Mouse (Mus musculus) E14TG2a.4 (cell line): ENCODE results near the gene Mrtfa.

Experiments
- H3K27me3 ChIP-seq: 2 replicates; pipeline ENCODE4 v1.6.1; 2014; ENCODE audit warnings: low read length, control low read depth; ENCODE audit not compliant: insufficient read depth
- H3K36me3 ChIP-seq: 2 replicates; pipeline ENCODE4 v1.6.1; 2014; ENCODE audit warnings: low read length, control low read depth; ENCODE audit not compliant: insufficient read depth
- H3K4me1 ChIP-seq: replicated peaks from 2 replicates; pipeline ENCODE4 v1.6.1; 2014; ENCODE audit warnings: low read depth, low read length, control low read depth
- H3K4me3 ChIP-seq: replicated peaks from 2 replicates; pipeline ENCODE4 v1.5.1; 2014; ENCODE audit warnings: mild to moderate bottlenecking, low read length
- H3K9me3 ChIP-seq: 2 replicates; pipeline ENCODE4 v1.6.1; 2014; ENCODE audit warnings: low read length, control low read depth
- CTCF ChIP-seq: conservative IDR thresholded peaks from 2 replicates; pipeline ENCODE4 v1.5.1; 2014; ENCODE audit warnings: low read length
- NANOG ChIP-seq: IDR thresholded peaks from 2 replicates; pipeline ENCODE4 v1.6.1; 2014; ENCODE audit warnings: borderline replicate concordance, low read length, mixed read lengths
- POU5F1 ChIP-seq: IDR thresholded peaks from 2 replicates; pipeline ENCODE4 v1.6.1; 2014; ENCODE audit warnings: low read length, borderline replicate concordance

Mrtfa gene

DNA sequence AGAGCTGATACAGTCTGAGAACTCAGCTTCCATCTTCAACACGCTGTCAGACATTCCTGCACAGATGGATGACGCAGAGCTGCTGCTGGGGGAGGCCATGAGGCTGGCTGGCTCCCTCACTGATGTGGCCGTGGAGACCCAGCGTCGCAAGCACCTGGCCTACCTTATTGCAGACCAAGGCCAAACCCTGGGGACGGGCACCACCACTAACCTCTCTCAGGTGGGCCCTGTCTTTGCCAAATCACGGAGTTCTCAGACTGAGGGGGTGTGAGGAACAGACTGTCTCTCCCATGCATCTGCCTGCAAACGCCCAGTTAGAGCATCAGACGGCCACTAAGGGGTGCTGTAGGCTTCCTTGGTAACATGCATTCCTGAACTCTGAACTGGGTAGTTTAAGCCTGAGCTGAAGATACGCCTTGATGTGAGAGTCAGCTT is 181.9 kb downstream of the Mrtfa start:
- TF ChIP-seq CTCF (peak; percentile 58), NANOG (no peak)
- Histone ChIP-seq H3K4me3 (peak overlapping the region; percentile 61), H3K4me1 (peaks cover 39% of the 10 kb centered on the region), H3K27me3 (no peaks in the 10 kb centered on the region), H3K36me3 (peaks cover 82% of the 10 kb centered on the region), H3K9me3 (no peaks in the 10 kb centered on the region)

DNA sequence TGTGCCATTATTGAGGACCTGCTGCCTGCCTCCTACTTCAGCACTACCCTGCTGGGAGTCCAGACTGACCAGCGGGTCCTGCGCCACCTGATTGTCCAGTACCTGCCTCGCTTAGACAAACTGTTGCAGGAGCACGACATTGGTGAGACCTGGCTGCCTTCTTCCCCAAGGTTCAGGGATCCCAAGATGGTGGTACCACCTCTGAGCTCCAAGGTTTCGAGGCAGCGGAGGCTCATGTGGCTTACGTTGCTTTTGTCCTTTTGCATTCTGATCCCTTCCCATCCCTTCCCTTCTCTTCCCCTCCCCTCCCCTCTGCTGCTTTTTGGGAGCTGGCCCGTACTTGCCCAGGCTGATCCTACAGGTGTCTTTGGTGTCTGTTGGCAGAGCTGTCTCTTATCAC is 182.7 kb downstream of the Mrtfa start:
- Histone ChIP-seq H3K4me1 (peaks cover 39% of the 10 kb centered on the region), H3K4me3 (no peak overlapping the region), H3K9me3 (no peaks in the 10 kb centered on the region), H3K36me3 (peaks cover 80% of the 10 kb centered on the region), H3K27me3 (no peaks in the 10 kb centered on the region)
- TF ChIP-seq POU5F1 = no peak
- TF ChIP-seq NANOG = no peak
- TF ChIP-seq CTCF = no peak

DNA sequence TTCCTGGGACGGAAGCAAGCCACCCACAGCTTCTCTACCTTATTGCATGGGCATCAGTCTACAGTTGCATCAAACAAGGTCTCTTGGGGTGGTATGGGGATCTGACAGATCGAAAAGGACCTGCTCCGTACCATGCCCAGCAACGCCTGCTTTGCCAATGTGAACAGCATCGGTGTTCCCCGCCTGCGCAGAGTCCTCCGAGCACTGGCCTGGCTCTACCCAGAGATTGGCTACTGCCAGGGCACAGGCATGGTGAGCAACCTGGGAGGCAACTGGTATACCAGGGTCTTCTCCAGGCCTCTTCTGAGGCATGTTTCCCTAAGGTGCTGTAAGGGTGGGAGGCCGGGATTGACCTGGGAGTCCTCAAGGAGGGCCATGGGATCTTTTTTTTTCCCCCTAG is 183.2 kb downstream of the Mrtfa start:
- peaks cover 80% of the 10 kb centered on the region for H3K36me3 ChIP-seq
- no peaks in the 10 kb centered on the region for H3K27me3 ChIP-seq
- TF ChIP-seq NANOG = no peak
- TF ChIP-seq CTCF = no peak
- no peak for TF ChIP-seq POU5F1
- H3K9me3 ChIP-seq = no peaks in the 10 kb centered on the region
- no peak overlapping the region for H3K4me3 ChIP-seq
- H3K4me1 ChIP-seq = peaks cover 39% of the 10 kb centered on the region

DNA sequence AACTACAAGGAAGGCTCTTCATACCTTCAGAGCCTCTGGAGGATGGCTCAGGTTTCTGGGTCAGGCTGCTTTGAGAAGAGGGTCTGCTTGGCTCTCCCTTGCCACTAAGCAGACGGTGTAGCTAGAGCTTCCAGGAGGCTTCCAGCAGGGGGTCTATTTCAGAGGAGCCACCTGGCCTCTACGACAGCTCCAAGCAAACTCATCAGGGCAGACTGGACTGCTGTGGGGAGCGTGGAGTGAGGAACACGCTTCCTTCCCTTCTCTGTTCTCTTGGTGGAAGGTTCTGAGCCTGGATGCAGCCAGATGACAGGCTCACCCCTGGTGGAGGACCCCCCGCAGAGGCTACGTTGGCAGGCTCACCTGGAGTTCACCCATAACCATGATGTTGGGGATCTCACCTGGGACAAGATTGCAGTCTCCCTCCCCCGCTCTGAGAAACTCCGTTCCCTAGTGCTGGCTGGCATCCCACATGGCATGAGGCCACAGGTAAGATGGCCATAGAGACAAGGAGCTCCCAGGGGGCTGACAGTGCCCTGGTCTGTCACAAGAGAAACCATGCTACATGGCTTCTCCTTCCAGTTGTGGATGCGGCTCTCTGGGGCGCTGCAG is 184.3 kb downstream of the Mrtfa start:
- no peak overlapping the region for H3K4me3 ChIP-seq
- H3K9me3 ChIP-seq = no peaks in the 10 kb centered on the region
- H3K36me3 ChIP-seq = peaks cover 69% of the 10 kb centered on the region
- H3K4me1 ChIP-seq = peaks cover 36% of the 10 kb centered on the region
- no peak for TF ChIP-seq CTCF
- TF ChIP-seq POU5F1 = no peak
- no peak for TF ChIP-seq NANOG
- H3K27me3 ChIP-seq = no peaks in the 10 kb centered on the region

DNA sequence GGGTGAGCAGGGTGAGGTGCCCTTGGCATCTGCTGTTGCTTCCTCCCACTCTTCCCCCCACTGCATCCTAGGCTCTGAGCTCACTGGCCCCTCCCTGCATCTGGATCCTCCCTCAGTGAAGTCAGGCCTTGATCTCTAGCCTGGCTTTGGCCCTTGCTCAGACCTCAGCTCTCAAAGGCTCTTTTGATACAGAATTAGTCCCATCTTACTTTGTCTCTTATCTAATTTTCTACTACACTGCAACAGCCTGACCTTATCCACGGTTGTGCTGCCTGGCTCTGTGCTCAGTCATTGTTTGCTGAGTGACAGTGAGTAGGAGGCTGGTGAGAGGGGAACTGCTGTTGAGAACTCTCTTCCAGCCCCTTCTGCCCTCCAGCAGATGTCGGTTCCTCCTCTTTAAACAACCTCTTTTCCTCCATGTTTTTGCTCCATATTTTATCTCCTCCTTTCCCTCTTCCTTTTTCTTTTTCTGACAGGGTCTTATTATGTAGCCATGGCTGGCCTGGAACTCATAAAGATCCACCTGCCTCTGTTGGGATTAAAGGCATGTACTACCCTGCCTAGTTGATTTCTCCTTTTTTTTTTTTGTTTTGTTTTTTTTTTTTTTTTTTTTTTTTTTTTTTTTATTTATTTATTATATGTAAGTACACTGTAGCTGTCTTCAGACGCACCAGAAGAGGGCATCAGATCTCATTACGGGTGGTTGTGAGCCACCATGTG is 190.0 kb downstream of the Mrtfa start:
- Histone ChIP-seq H3K4me3 (no peak overlapping the region), H3K36me3 (peaks cover 21% of the 10 kb centered on the region), H3K9me3 (no peaks in the 10 kb centered on the region), H3K4me1 (peaks cover 13% of the 10 kb centered on the region), H3K27me3 (no peaks in the 10 kb centered on the region)
- no peak for TF ChIP-seq POU5F1
- no peak for TF ChIP-seq CTCF
- no peak for TF ChIP-seq NANOG

DNA sequence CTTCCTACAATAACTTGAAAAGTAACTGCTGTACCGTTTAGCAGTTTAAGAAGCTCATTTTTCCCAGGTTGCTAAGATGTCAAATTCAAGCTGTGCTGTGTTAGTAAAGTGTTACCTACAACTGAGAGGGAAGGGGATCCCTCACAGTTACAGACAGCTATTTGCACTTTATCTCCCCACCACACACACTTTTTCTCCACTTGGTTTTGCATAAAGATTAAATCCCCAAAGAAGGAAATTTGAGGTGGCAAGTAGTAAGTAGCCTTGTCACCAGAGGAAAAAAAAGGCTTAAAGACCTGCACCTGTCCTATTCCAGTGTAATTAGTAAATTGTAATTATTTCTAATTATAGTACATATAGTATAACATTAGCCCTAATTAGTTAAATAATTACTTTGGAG is 193.5 kb downstream of the Mrtfa start:
- H3K36me3 ChIP-seq = no peaks in the 10 kb centered on the region
- H3K9me3 ChIP-seq = no peaks in the 10 kb centered on the region
- H3K4me1 ChIP-seq = peaks cover 13% of the 10 kb centered on the region
- H3K27me3 ChIP-seq = no peaks in the 10 kb centered on the region
- TF ChIP-seq CTCF (no peak), POU5F1 (no peak), NANOG (no peak)
- H3K4me3 ChIP-seq = no peak overlapping the region

DNA sequence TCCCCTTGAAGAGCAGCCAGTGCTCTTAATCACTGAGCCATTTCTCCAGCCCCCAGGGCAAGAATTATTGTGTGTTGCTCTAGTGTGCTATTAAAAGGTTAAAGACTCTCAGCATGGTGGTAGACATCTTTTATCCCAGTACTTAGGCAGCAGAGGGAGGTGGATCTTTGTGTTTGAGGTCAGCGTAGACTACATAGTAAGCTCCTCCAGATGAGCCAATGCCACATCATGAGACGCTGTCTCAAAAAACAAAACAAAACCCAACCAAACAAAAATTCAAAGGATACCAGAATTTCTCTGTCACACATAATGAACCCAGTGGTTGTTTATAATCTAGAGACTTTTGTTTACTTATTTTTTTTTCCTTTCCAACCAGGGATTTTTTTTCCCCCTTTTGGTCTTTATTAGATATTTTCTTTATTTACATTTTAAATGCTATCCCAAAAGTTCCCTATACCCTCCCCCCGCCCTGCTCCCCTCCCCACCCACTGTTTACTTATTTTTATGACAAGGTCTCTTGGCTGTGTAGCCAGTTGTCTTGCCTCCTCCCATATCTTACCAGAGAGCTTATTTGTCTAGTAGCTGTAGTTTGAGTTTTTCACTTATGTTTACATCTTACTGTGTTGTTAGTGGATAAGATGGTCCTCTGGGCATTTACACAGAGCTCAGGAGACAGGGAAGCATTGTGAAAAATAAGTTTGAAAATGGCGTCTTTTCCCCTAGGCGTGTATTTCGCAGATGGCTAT is 194.3 kb downstream of the Mrtfa start:
- Histone ChIP-seq H3K27me3 (no peaks in the 10 kb centered on the region), H3K36me3 (no peaks in the 10 kb centered on the region), H3K9me3 (no peaks in the 10 kb centered on the region), H3K4me1 (peaks cover 13% of the 10 kb centered on the region), H3K4me3 (no peak overlapping the region)
- TF ChIP-seq CTCF (no peak), POU5F1 (no peak)

DNA sequence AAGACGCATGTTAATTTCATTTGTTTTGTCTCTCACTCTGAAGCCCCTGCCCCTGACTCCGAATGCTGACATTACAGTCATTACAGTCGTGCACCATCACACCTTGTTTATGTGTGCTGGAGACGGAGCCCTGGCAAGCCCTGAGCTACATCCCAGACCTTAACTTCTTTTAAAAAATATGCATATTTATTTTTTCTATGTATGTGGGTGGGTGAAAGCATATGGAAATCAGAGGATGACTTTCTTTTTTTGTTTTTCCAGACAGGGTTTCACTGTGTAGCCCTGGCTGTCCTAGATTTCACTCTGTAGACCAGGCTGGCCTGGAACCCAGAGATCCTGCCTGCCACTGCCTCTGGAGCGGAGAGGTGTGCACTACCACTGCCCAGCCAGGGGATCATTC is 195.6 kb downstream of the Mrtfa start:
- peaks cover 5% of the 10 kb centered on the region for H3K4me1 ChIP-seq
- no peak overlapping the region for H3K4me3 ChIP-seq
- no peaks in the 10 kb centered on the region for H3K27me3 ChIP-seq
- TF ChIP-seq CTCF = no peak
- TF ChIP-seq NANOG = no peak
- TF ChIP-seq POU5F1 = no peak
- no peaks in the 10 kb centered on the region for H3K36me3 ChIP-seq
- no peaks in the 10 kb centered on the region for H3K9me3 ChIP-seq
